Mouse (Mus musculus): ENCODE results near the gene Sypl. TPM values are rescaled to one million over a fixed set of nuclear protein-coding genes. Genes with fewer than 3 reads are reported as not detected.

Sypl gene
- polyA plus RNA-seq, 1 experiment, result 79.7 TPM

DNA sequence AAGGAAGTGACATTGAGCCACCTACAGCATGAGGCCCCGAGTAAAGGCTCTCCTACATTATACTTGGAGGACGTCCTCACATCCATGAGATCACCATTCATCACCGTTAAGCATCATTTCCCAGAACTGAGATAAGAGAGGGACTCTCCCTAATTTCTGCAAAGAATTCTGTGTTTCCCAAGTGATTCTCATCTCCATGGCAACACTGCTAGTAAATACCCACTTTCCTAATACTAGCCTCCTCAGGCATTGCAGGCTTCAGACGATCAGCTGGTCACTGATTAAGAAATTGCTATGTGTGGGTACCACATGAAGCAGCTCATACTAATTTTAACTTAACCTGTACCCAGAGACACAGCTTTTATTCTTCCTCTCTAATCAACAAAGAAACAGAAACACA is 46.7 kb downstream of the Sypl start:
- Histone ChIP-seq H3K9ac (ENCODE audit: low read depth, poor library complexity, severe bottlenecking) (no peak overlapping the region), H3K27ac (ENCODE audit: insufficient read depth, low read length) (no peak overlapping the region), H3K36me3 (ENCODE audit: control insufficient read depth, insufficient read depth, low read length, poor library complexity, severe bottlenecking) (no peaks in the 10 kb centered on the region), H3K27me3 (ENCODE audit: control insufficient read depth, insufficient read depth, low read length, poor library complexity, severe bottlenecking) (no peaks in the 10 kb centered on the region), H3K4me1 (ENCODE audit: control insufficient read depth, insufficient read depth, low read length) (no peaks in the 10 kb centered on the region), H3K9me3 (replicated peaks; ENCODE audit: control insufficient read depth, insufficient read depth, low read length, poor library complexity, severe bottlenecking) (no peaks in the 10 kb centered on the region), H3K4me3 (ENCODE audit: low read depth, low read length) (no peak overlapping the region)
- TF ChIP-seq CTCF (IDR thresholded peaks at IDR 0.05; ENCODE audit: low read depth, low read length) (no peak), POLR2A (IDR thresholded peaks at IDR 0.05; ENCODE audit: insufficient read depth, low read length) (no peak), EP300 (IDR thresholded peaks at IDR 0.05; ENCODE audit: insufficient read depth, low read depth, low read length) (no peak)

- Histone ChIP-seq H3K27me3 (ENCODE audit: control insufficient read depth, insufficient read depth, low read length, poor library complexity, severe bottlenecking) (no peaks in the 10 kb centered on the region), H3K4me3 (ENCODE audit: low read depth, low read length) (no peak overlapping the region), H3K9me3 (replicated peaks; ENCODE audit: control insufficient read depth, insufficient read depth, low read length, poor library complexity, severe bottlenecking) (no peaks in the 10 kb centered on the region), H3K36me3 (ENCODE audit: control insufficient read depth, insufficient read depth, low read length, poor library complexity, severe bottlenecking) (no peaks in the 10 kb centered on the region), H3K9ac (ENCODE audit: low read depth, poor library complexity, severe bottlenecking) (no peak overlapping the region), H3K27ac (ENCODE audit: insufficient read depth, low read length) (no peak overlapping the region), H3K4me1 (ENCODE audit: control insufficient read depth, insufficient read depth, low read length) (no peaks in the 10 kb centered on the region)
- TF ChIP-seq POLR2A (IDR thresholded peaks at IDR 0.05; ENCODE audit: insufficient read depth, low read length) (no peak), EP300 (IDR thresholded peaks at IDR 0.05; ENCODE audit: insufficient read depth, low read depth, low read length) (no peak), CTCF (IDR thresholded peaks at IDR 0.05; ENCODE audit: low read depth, low read length) (no peak)
Observed at GRCm38 (mm10) chr12:33003339-33003965, 49.8 kb downstream of the Sypl start.

DNA sequence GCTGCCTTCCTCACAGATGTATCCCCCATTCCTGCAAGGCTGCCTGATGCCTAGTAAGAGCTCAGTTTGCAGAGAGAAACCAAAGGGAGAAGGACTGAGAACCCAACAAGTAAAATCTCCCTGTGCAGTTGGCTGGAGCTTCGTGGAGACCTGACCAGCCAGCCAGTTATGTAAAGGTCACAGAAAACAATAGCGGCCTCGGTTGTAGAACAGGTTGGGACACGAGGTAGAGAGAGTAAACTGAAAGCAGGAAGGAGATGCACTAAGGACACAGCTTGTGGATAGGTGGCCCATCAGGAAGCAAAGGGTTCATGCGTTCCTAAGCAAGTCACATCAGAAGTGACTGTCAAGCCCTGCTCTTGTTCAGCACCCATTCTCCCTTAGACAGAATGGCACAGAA is 52.2 kb downstream of the Sypl start:
- no peak overlapping the region for H3K4me3 ChIP-seq (ENCODE audit: low read depth, low read length)
- H3K9ac ChIP-seq (ENCODE audit: low read depth, poor library complexity, severe bottlenecking), result no peak overlapping the region
- no peaks in the 10 kb centered on the region for H3K27me3 ChIP-seq (ENCODE audit: control insufficient read depth, insufficient read depth, low read length, poor library complexity, severe bottlenecking)
- H3K4me1 ChIP-seq (ENCODE audit: control insufficient read depth, insufficient read depth, low read length), result no peaks in the 10 kb centered on the region
- TF ChIP-seq EP300 (IDR thresholded peaks at IDR 0.05; ENCODE audit: insufficient read depth, low read depth, low read length) (no peak), POLR2A (IDR thresholded peaks at IDR 0.05; ENCODE audit: insufficient read depth, low read length) (no peak), CTCF (IDR thresholded peaks at IDR 0.05; ENCODE audit: low read depth, low read length) (no peak)
- no peaks in the 10 kb centered on the region for H3K36me3 ChIP-seq (ENCODE audit: control insufficient read depth, insufficient read depth, low read length, poor library complexity, severe bottlenecking)
- no peaks in the 10 kb centered on the region for H3K9me3 ChIP-seq (replicated peaks; ENCODE audit: control insufficient read depth, insufficient read depth, low read length, poor library complexity, severe bottlenecking)
- no peak overlapping the region for H3K27ac ChIP-seq (ENCODE audit: insufficient read depth, low read length)

DNA sequence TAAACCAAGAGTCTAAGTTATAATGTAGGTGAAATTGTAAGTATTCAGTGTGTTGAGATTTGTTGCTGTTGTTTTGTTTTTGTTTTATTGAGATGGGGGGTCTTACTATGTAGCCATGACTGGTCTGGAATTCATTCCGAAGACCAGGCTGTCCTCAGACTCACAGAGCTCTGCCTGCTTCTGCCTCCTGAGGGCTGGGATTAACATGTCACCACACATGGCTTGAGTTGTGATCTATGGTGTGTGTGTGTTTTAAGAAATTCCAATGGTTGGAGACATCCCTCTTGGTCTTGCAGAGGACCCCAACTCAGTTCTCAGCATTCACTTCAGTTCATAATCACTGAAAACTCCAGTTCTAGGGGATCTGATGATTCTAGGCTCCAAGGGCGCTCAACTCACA is 53.5 kb downstream of the Sypl start:
- Histone ChIP-seq H3K4me3 (ENCODE audit: low read depth, low read length) (no peak overlapping the region), H3K36me3 (ENCODE audit: control insufficient read depth, insufficient read depth, low read length, poor library complexity, severe bottlenecking) (no peaks in the 10 kb centered on the region), H3K9ac (ENCODE audit: low read depth, poor library complexity, severe bottlenecking) (no peak overlapping the region), H3K27ac (ENCODE audit: insufficient read depth, low read length) (no peak overlapping the region), H3K4me1 (ENCODE audit: control insufficient read depth, insufficient read depth, low read length) (no peaks in the 10 kb centered on the region), H3K9me3 (replicated peaks; ENCODE audit: control insufficient read depth, insufficient read depth, low read length, poor library complexity, severe bottlenecking) (no peaks in the 10 kb centered on the region), H3K27me3 (ENCODE audit: control insufficient read depth, insufficient read depth, low read length, poor library complexity, severe bottlenecking) (no peaks in the 10 kb centered on the region)
- TF ChIP-seq CTCF (IDR thresholded peaks at IDR 0.05; ENCODE audit: low read depth, low read length), result no peak
- TF ChIP-seq POLR2A (IDR thresholded peaks at IDR 0.05; ENCODE audit: insufficient read depth, low read length), result no peak
- no peak for TF ChIP-seq EP300 (IDR thresholded peaks at IDR 0.05; ENCODE audit: insufficient read depth, low read depth, low read length)

- no peak overlapping the region for H3K27ac ChIP-seq (ENCODE audit: insufficient read depth, low read length)
- no peaks in the 10 kb centered on the region for H3K9me3 ChIP-seq (replicated peaks; ENCODE audit: control insufficient read depth, insufficient read depth, low read length, poor library complexity, severe bottlenecking)
- H3K4me3 ChIP-seq (ENCODE audit: low read depth, low read length), result no peak overlapping the region
- no peaks in the 10 kb centered on the region for H3K36me3 ChIP-seq (ENCODE audit: control insufficient read depth, insufficient read depth, low read length, poor library complexity, severe bottlenecking)
- TF ChIP-seq CTCF (IDR thresholded peaks at IDR 0.05; ENCODE audit: low read depth, low read length), result no peak
- TF ChIP-seq POLR2A (IDR thresholded peaks at IDR 0.05; ENCODE audit: insufficient read depth, low read length), result no peak
- TF ChIP-seq EP300 (IDR thresholded peaks at IDR 0.05; ENCODE audit: insufficient read depth, low read depth, low read length), result no peak
- no peaks in the 10 kb centered on the region for H3K27me3 ChIP-seq (ENCODE audit: control insufficient read depth, insufficient read depth, low read length, poor library complexity, severe bottlenecking)
- H3K9ac ChIP-seq (ENCODE audit: low read depth, poor library complexity, severe bottlenecking), result no peak overlapping the region
- H3K4me1 ChIP-seq (ENCODE audit: control insufficient read depth, insufficient read depth, low read length), result no peaks in the 10 kb centered on the region
Observed at GRCm38 (mm10) chr12:33008305-33009110, 54.8 kb downstream of the Sypl start.

Data from ES-Bruce4 (cell line).